Mouse (Mus musculus) G1E (cell line): Measurements from ENCODE around the gene Cabp2.

ENCODE experiments used
- CTCF ChIP-seq: IDR thresholded peaks from 2 replicates; pipeline ENCODE4 v1.5.1; 2012; ENCODE audit warnings: low read depth, low read length, inconsistent platforms, mixed read lengths
- GATA1 ChIP-seq: IDR thresholded peaks from 2 replicates; pipeline ENCODE4 v1.6.1; 2012; ENCODE audit warnings: borderline replicate concordance, low read length, inconsistent platforms, mixed read lengths
- TAL1 ChIP-seq: conservative IDR thresholded peaks from 2 replicates; pipeline ENCODE4 v1.6.1; 2012; ENCODE audit warnings: low read depth, low read length, inconsistent platforms, mixed read lengths

DNA sequence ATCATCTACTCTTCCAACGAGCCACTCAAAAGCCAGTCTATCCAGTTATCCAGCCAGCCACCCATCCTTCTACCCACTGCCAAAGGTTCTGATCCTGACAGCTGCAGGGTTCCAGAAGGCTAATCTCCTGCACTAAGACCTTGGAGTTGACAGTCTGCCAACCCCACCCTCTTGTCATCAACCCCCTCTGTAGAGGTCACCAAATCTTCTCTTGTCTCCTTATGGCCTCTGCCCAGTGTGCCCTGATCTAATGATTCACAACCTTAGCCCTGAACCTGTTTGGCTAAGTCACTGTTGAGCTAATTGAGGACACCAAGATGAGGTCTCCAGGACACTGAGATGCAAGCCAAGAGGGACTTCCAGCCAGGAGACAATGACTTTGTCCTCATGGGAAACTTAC, 1.8 kb upstream of the Cabp2 start:
- TF ChIP-seq CTCF (no peak), GATA1 (no peak), TAL1 (no peak)
